Mouse (Mus musculus): ENCODE measurements around the gene Dcun1d1. TPM values are rescaled to one million over a fixed set of nuclear protein-coding genes. Genes with fewer than 3 reads are reported as not detected.

The Dcun1d1 gene
- 78.3 and 84.0 TPM in 2 replicates for polyA plus RNA-seq (2011; ENCODE audit: insufficient read length, low read depth, missing spikeins)

GRCm38 (mm10) chr3:35937345-35937744, at the start of gene Dcun1d1:
Gene Dcun1d1, minus strand, starts transcription at chr3:35937445.
- peaks cover 2% of the 10 kb centered on the region; the same call in 1 of the 2 replicates for H3K4me1 ChIP-seq (ENCODE audit: control insufficient read depth, insufficient read depth, low read length)
- H3K4me3 ChIP-seq (ENCODE audit: insufficient read depth, low read length): no peak within 1 kb of the TSS
- TF ChIP-seq POLR2A (IDR thresholded peaks at IDR 0.05; ENCODE audit: low read depth, low read length) (no peak), CTCF (IDR thresholded peaks at IDR 0.05; ENCODE audit: borderline replicate concordance, insufficient read depth, low read length) (no peak)
- no peak within 1 kb of the TSS for H3K27ac ChIP-seq (ENCODE audit: insufficient read depth, low read length)

GRCm38 (mm10) chr3:35986266-35986665, 49.0 kb upstream of the Dcun1d1 start:
- no peak for TF ChIP-seq CTCF (IDR thresholded peaks at IDR 0.05; ENCODE audit: borderline replicate concordance, insufficient read depth, low read length)
- no peak for TF ChIP-seq POLR2A (IDR thresholded peaks at IDR 0.05; ENCODE audit: low read depth, low read length)
- Histone ChIP-seq H3K4me3 (ENCODE audit: insufficient read depth, low read length) (no peak overlapping the region), H3K27ac (ENCODE audit: insufficient read depth, low read length) (no peak overlapping the region), H3K4me1 (ENCODE audit: control insufficient read depth, insufficient read depth, low read length) (no peaks in the 10 kb centered on the region)

DNA sequence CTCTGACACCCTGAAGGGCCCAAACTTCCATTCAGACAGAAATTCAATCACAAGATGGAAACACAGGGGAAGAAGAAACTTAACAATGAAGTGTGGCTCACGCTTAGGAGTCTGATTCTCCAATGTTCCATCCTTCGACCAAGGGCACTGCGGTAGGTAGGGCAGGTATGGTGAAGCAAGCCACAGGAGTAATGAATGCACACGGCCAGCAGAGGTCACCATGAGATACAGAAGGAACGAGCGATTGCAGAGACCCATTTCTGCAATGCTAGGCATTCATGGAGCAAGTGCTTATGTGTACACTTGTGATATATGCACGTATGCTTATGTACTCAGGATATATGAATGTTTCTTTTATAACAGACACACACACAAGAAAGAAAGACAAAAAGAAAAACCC, 36.3 kb upstream of the Dcun1d1 start:
- H3K27ac ChIP-seq (ENCODE audit: insufficient read depth, low read length): no peak overlapping the region
- TF ChIP-seq POLR2A (IDR thresholded peaks at IDR 0.05; ENCODE audit: low read depth, low read length) (no peak), CTCF (IDR thresholded peaks at IDR 0.05; ENCODE audit: borderline replicate concordance, insufficient read depth, low read length) (peak; percentile 70; the same call in 1 of the 2 replicates)
- H3K4me3 ChIP-seq (ENCODE audit: insufficient read depth, low read length): no peak overlapping the region
- H3K4me1 ChIP-seq (ENCODE audit: control insufficient read depth, insufficient read depth, low read length): no peaks in the 10 kb centered on the region

- H3K4me1 ChIP-seq (ENCODE audit: control insufficient read depth, insufficient read depth, low read length): no peaks in the 10 kb centered on the region
- H3K4me3 ChIP-seq (ENCODE audit: insufficient read depth, low read length): no peak overlapping the region
- TF ChIP-seq CTCF (IDR thresholded peaks at IDR 0.05; ENCODE audit: borderline replicate concordance, insufficient read depth, low read length) (no peak), POLR2A (IDR thresholded peaks at IDR 0.05; ENCODE audit: low read depth, low read length) (no peak)
- H3K27ac ChIP-seq (ENCODE audit: insufficient read depth, low read length): no peak overlapping the region
Measured at GRCm38 (mm10) chr3:35972985-35973384, 35.7 kb upstream of the Dcun1d1 start.

DNA sequence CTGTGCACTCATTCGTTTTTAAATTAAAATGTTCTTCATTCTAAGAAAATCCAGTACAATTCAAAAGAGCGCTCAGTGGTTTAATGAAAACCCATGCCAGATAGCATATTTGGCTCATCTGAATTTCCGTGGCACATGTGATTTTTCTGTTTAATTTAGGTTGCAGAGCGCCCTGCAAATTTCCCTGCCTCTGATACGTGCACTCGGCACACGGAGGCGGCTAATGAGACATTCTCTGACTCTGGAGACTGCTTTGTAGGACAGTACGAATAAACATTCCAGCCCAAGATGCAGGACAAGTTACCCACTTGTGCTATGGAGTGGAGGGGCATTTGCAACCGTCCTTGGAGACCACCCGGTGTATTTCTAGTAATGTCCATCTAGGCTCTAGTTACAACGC, 33.9 kb upstream of the Dcun1d1 start:
- no peak overlapping the region for H3K27ac ChIP-seq (ENCODE audit: insufficient read depth, low read length)
- H3K4me1 ChIP-seq (ENCODE audit: control insufficient read depth, insufficient read depth, low read length): no peaks in the 10 kb centered on the region
- no peak for TF ChIP-seq POLR2A (IDR thresholded peaks at IDR 0.05; ENCODE audit: low read depth, low read length)
- no peak for TF ChIP-seq CTCF (IDR thresholded peaks at IDR 0.05; ENCODE audit: borderline replicate concordance, insufficient read depth, low read length)
- no peak overlapping the region for H3K4me3 ChIP-seq (ENCODE audit: insufficient read depth, low read length)

GRCm38 (mm10) chr3:35970441-35970840, 33.2 kb upstream of the Dcun1d1 start:
- TF ChIP-seq CTCF (IDR thresholded peaks at IDR 0.05; ENCODE audit: borderline replicate concordance, insufficient read depth, low read length) (no peak), POLR2A (IDR thresholded peaks at IDR 0.05; ENCODE audit: low read depth, low read length) (no peak)
- H3K4me3 ChIP-seq (ENCODE audit: insufficient read depth, low read length): no peak overlapping the region
- no peak overlapping the region for H3K27ac ChIP-seq (ENCODE audit: insufficient read depth, low read length)
- no peaks in the 10 kb centered on the region for H3K4me1 ChIP-seq (ENCODE audit: control insufficient read depth, insufficient read depth, low read length)

DNA sequence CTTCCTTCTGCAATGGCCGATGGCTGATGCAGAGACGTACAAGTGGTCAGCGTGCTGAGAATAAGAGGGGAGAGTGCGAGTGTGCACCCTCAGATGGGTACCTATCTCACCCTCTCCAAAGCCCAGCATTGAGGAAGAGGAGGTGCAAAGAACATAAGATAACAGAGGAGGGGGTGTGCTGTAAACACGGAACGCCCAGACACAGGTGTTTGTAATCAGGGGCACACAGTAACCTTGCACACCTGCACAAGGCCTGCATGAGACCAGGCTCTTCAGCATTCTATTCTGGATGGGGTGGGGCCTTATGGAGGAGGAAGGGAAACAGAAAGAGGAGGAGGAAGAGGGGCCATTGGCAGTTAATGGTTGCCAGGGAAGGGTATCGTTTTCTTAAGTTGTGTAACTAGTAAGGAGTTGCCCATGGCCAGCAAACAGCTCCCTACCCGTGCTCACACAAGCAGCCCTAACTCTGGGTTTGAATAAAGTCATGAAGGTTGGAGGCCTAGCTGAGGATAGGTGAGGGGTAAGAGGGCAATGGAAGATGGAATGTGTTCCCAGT, 30.2 kb upstream of the Dcun1d1 start:
- Histone ChIP-seq H3K4me1 (ENCODE audit: control insufficient read depth, insufficient read depth, low read length) (no peaks in the 10 kb centered on the region), H3K27ac (ENCODE audit: insufficient read depth, low read length) (no peak overlapping the region), H3K4me3 (ENCODE audit: insufficient read depth, low read length) (no peak overlapping the region)
- TF ChIP-seq CTCF (IDR thresholded peaks at IDR 0.05; ENCODE audit: borderline replicate concordance, insufficient read depth, low read length) (no peak), POLR2A (IDR thresholded peaks at IDR 0.05; ENCODE audit: low read depth, low read length) (no peak)

DNA sequence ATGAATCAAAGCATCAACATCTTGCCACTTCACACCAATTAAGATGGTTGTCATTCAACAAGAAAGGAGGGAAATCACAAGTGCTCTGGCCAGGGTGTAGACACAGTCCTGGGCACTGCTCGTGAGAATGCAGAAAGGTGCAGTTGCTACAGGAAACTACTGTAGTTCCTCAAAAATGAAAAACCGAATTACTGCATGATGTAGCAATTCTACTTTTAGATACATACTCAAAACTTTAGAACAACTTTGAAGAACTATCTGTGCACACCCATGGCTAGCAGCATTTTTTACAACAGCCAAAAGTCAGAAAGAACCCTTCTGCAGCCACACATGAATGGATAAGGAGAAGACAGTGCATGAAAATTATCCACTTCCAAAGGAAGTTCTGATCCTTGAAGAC, 29.2 kb upstream of the Dcun1d1 start:
- no peaks in the 10 kb centered on the region for H3K4me1 ChIP-seq (ENCODE audit: control insufficient read depth, insufficient read depth, low read length)
- no peak for TF ChIP-seq CTCF (IDR thresholded peaks at IDR 0.05; ENCODE audit: borderline replicate concordance, insufficient read depth, low read length)
- TF ChIP-seq POLR2A (IDR thresholded peaks at IDR 0.05; ENCODE audit: low read depth, low read length): no peak
- H3K4me3 ChIP-seq (ENCODE audit: insufficient read depth, low read length): no peak overlapping the region
- no peak overlapping the region for H3K27ac ChIP-seq (ENCODE audit: insufficient read depth, low read length)

DNA sequence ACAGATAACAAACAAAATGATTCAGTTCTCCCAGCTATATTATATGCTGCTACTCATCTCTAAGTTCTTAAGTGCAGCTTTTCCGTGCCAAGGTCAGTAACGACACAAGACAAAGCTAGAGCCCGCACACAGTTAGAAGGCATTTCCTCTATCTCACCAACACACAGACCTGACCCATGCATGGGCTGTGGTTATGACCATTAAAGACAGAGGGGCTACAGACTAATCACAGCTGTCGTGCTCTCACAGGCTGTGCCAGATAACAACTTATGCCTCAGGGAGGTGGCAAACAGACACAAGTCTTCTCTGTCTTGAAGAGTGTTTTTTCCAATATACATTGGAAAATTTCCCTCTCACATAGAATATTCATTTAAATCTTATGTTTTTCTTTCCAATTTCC, 27.7 kb upstream of the Dcun1d1 start:
- no peak for TF ChIP-seq POLR2A (IDR thresholded peaks at IDR 0.05; ENCODE audit: low read depth, low read length)
- Histone ChIP-seq H3K27ac (ENCODE audit: insufficient read depth, low read length) (no peak overlapping the region), H3K4me3 (ENCODE audit: insufficient read depth, low read length) (no peak overlapping the region), H3K4me1 (ENCODE audit: control insufficient read depth, insufficient read depth, low read length) (no peaks in the 10 kb centered on the region)

DNA sequence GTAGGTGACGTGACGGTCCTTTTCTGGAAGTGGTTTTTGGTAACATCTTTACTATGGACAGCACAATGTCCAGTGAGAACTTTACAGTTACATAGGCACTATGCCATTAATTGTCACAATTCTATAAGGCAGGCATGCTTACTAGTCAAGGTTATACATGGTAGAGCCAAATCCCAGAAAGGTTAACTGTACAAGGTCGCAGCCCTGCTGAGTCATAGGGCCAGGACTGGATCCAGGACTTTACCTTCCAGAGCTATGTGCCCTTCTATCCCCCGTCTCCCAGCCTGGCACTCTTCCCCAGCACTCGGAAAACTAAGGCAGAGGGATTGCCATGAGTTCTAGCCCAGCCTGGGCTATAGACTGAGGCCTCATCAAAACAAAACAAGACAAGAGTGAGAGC, 26.7 kb upstream of the Dcun1d1 start:
- Histone ChIP-seq H3K4me3 (ENCODE audit: insufficient read depth, low read length) (no peak overlapping the region), H3K27ac (ENCODE audit: insufficient read depth, low read length) (no peak overlapping the region), H3K4me1 (ENCODE audit: control insufficient read depth, insufficient read depth, low read length) (no peaks in the 10 kb centered on the region)
- TF ChIP-seq POLR2A (IDR thresholded peaks at IDR 0.05; ENCODE audit: low read depth, low read length): no peak
- TF ChIP-seq CTCF (IDR thresholded peaks at IDR 0.05; ENCODE audit: borderline replicate concordance, insufficient read depth, low read length): no peak

GRCm38 (mm10) chr3:35963401-35963800, 26.2 kb upstream of the Dcun1d1 start:
- TF ChIP-seq POLR2A (IDR thresholded peaks at IDR 0.05; ENCODE audit: low read depth, low read length) (no peak), CTCF (IDR thresholded peaks at IDR 0.05; ENCODE audit: borderline replicate concordance, insufficient read depth, low read length) (no peak)
- Histone ChIP-seq H3K4me1 (ENCODE audit: control insufficient read depth, insufficient read depth, low read length) (no peaks in the 10 kb centered on the region), H3K27ac (ENCODE audit: insufficient read depth, low read length) (no peak overlapping the region), H3K4me3 (ENCODE audit: insufficient read depth, low read length) (no peak overlapping the region)

Measured in embryonic fibroblast, embryonic 13.5 days (primary cell).